Mouse (Mus musculus) neutrophil, adult 65 days (primary cell): Measurements from ENCODE around the gene Fcnb. TPM values are rescaled to one million over a fixed set of nuclear protein-coding genes. Genes with fewer than 3 reads are reported as not detected.

Experiments
- total RNA-seq: library from RNA; stranded (reverse); gene quantifications from 2 replicates; pipeline ENCODE4 v1.2.4, GENCODE M21; 2023

Gene Fcnb
- total RNA-seq, result 144 and 146 TPM in 2 replicates

GRCm38 (mm10) chr2:28084768-28085167 lies at the start of gene Fcnb:
TSS of gene Fcnb (minus strand) at chr2:28084885.

Other genes with a start within 250 kb of the Fcnb start
- 3.2 TPM in 2 replicates for gene Col5a1, start 198.5 kb downstream of the Fcnb start, total RNA-seq
- 15.3 and 17.7 TPM in 2 replicates for gene Olfm1, start 108.1 kb upstream of the Fcnb start, total RNA-seq